Mouse (Mus musculus): Measurements from ENCODE around the gene Qrfp. TPM values are rescaled to one million over a fixed set of nuclear protein-coding genes. Genes with fewer than 3 reads are reported as not detected.
A peak's percentile ranks its signal among the peaks of the same experiment; 100 is the strongest.

The Qrfp gene
- total RNA-seq, 2 experiments from 2014 or later: not detected

DNA sequence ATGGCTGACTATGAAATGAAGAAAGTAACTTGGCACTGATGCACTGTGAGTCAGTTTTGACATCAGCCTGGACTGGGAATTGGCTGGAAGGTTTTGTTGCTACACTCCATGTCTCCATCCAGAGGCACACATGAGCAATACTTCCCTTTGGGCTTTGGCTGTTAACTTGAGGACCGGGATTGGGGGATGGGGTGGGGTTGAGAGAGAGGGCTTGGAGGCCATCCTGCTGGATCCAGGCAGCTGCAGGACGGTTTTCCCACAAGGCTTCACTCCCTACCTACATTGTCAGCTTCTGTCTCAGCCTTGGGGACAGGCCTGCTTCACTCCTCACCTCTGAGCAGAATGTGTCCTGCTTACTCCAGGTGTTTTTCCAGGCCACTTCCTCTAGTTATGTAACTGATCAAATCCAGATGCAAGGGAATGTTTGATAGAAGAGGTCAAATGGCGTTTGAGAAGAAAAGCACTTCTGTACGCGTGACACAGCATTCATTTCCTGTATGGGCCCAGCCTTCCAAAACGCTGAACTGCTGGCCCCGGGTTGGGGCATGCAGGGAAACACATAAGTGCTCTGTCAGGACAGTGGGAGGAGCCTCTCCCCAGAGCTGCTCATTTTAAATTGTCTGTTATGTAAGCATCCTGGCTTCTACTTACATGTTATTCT is 39.5 kb downstream of the Qrfp start:
- DNase-seq: peak; percentile 76 to 85

DNA sequence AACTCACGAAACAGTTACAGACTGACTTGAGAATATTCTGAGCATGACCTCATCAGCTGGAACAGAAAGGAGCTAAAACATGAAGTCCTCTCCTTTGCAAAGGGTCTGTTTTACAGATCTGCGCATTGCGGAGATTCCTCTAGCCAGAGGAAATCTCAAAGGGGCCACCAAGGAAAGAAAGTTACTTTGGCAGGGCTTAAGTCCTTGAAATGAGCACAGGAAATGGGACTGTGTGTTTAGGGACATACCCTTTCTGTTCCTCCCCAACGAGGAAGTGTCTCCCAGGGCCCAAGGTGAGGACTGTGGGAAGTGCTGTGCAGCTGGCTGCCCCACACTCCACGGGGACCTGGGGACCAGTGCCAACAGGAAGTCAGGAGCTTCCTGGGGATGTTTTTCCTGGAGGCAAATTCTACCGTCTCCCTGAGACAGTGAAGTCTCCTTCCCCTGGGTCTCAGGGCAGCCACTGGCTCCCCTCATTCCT is 40.7 kb downstream of the Qrfp start:
- peak; percentile 70 to 84 for DNase-seq

DNA sequence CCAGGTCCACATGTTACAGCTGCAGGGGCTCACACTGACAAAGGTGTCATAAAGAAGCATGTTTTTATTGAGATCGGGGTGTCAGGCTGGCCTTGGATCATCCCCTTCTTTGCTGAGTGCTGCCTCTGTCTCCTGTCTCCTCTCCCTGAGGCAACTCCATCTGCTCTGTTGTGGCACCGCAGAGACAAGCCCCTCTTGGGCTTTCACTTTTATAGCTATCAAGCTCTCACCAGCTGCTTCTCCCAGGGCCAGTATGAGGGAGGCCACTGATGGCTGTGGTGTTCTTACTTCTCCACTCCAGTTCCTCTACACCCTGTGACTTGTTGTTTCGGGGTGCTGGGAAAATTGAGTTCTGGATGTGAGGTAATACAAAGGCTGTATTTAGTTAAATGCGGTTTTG is 41.3 kb downstream of the Qrfp start:
- DNase-seq: no peak

DNA sequence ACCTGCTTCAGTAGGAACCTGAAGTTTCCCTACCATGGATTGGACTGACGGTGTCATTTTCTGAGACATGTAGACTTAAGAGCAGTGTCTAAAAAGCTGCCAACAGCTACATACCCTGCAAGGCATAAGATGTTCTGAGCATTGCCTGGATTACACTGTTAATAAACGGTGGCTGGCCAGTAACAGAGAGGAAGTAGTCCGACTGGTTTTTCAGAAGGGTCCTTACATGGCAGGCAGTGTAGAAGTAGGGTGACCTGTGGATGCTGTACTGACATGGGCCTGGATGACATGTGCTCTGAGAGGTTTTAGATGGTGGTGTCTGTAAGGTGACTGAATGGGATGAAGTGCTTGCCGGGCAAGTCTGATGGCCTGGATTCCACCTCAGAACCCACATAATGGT is 42.6 kb downstream of the Qrfp start:
- no peak for DNase-seq

DNA sequence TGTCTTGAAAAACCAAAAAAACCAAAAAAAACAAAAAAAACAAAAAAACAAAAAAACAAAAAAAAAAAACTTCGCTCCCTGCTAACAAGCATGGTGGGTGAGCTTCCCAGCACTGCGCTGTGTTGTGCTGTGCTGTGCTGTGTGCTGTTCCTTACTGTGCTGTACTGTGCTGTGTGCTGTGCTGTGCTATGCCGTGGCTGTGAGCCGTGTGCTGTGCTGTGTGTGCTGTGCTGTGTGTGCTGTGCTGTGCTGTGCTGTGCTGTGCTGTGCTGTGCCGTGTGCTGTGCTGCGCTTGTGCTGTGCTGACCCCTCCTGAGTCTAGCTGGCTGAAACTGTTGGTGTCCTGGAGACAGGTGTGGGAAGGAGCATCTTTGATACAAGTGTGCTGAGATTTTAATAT is 43.3 kb downstream of the Qrfp start:
- no peak for DNase-seq

DNA sequence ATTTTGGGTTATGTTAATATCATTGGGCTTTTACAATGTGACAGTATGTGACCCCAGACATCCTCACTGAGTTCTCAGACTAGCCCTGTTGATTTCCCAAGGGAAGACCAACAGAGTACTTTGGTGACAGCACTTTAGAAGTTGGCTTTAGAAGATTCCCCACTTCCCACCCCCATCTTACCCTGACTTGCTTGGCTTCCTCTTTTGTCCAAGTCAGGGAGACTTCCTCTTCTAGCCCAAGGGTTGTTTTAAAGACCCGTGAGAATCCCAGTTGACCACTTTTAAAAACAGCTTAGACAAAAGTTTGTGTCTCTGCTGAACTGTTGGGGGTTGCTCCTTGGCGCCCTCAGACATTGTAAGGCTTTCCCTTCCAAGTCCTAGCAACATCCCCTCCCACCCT is 47.1 kb downstream of the Qrfp start:
- DNase-seq: no peak

DNA sequence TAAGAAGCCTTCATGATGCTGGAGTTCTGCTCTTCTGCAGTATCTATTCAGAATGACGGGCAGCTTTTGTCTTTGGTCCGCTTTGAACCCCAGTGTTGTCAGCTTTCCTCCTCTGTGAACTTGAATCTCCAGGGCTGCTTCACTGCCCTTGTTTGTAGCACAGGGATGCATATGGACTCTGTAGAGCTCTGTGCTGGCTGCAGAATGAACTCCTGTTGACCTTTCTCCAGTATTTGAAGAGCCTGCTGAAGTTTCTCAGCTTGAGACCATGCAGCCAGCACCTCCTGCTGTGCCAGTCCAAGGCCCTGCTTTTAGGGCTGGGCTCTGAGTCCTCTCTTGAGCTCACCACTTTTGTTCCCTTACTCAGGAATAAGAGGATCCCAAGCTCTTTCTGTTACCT is 47.5 kb downstream of the Qrfp start:
- no peak for DNase-seq

DNA sequence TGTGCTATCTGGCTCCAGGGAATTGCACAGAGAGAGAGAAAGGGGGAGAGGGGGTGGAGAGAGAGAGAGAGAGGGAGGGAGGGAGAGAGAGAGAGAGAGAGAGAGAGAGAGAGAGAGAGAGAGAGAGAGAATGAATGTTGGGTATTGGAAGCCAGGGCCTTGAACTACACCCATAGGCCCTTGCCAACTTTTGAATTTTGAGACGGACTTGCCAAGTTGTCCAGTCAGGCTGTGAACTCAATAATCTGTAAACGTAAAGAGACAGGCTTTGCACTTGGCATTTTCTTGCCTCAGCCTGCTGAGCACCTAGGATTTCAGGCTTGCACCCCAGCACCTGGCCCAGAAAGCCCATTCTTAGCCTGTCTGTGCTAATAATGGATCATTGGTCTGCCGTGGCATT is 48.2 kb downstream of the Qrfp start:
- no peak for DNase-seq

DNA sequence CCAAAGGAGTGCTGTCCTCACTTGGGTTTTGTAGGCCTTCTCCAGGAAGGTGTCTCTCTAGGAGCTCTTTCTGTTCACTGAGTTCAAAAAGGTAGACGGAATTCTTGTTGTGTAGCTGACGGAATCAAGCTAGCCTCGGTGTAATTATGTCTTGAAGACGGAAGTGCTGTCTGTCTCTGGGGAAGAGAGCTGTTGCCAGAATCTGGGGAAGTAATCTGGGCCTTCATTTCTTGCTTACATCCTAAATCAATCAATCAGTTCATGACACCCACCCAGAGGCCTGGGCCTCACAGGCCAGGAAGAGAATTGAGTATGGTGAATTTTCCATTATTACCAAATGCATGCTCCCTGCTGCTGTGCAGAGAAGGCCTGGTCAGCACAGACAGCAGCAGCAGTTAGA is 48.8 kb downstream of the Qrfp start:
- DNase-seq: no peak

DNA sequence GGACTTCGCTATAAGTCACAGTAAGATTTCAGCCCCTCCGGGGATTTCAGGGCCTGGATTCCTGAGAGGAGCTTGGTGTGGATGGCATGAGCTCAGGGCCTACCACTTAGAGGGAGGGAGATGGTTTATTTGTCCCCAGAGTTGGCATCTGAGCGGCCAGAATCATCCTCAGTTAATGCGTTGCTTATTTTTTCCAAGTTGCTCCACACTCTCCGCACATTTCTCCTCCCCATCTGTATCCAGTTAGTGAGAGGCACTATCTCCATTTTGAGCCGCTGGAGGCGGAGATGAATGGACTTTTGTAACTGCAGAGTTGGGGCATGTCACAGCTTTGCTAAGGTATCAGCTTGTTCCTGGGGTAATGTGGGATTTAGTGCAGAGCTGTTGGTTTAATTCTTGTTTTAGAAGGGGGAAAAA is 49.3 kb downstream of the Qrfp start:
- no peak for DNase-seq

DNA sequence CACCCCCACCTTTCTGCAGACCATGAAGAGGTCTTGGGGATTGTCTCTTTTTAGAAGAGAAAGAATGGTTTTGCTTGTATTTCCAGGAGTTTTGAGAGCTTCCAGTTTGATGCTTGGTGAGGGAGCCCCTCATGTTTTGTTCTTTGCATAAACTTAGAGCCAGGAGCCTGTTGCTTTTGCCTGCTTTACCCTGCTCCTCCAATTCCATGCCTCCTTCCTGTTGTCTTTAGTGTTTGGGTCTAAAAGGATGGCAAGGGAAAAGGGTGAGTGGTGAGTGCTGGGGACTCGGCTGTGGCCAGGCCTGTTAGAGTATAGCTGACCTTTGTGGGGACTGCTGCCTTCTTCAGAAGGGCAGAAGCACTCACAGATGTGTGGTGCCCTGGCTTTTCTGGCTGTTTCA is 49.9 kb downstream of the Qrfp start:
- DNase-seq: no peak

DNA sequence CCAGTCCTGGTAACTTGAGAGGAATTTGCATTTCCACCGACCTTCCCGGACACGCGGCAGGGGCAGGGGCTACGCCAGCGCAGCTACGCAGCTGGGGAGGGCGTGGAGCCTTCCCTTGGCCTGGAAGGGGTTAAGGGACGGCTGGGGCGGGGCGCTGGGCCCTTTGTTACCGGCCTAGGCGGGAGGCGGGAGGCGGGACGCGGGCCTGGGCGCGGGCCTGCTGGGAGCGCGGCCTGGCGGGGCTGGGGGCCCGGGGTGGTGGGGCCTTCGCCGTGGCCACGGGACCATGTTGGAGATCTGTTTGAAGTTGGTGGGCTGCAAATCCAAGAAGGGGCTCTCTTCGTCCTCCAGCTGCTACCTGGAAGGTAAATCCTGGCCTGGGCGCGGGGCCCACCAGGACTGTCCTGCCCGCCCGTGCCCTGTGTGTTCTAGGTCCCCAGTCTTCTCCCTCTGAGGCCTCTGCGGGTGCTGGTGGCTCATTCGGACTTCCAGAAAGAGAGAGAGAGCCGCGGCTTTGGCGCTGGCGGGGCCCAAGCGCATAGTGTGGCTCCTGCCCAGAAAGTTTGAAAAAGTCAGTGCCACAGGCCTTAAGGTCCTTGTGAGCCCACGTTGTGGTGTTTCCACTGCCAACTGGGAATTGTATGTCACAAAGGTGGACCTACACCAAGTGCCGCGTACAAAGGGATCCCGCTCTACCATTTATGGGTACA is 50.5 kb downstream of the Qrfp start:
- DNase-seq: peak; percentile 92 to 95

DNA sequence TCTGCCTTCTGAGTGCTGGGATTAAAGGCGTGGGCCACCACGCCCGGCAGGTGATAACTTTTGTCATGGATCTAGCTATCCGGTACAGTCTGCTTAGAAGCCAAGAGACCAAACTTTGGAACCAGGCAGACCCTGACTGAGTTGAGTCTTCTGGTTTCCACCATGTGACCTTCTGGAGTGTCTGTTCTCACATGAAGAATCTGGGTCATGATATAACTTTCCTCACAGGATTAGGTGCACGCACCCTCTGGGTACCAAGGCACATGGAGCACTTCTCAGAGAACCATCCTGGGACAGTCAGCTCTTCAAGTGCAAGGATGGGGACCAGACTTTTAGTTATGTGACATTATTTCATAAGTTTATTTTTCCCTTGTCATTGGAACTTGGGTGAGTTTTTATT is 51.4 kb downstream of the Qrfp start:
- no peak for DNase-seq

DNA sequence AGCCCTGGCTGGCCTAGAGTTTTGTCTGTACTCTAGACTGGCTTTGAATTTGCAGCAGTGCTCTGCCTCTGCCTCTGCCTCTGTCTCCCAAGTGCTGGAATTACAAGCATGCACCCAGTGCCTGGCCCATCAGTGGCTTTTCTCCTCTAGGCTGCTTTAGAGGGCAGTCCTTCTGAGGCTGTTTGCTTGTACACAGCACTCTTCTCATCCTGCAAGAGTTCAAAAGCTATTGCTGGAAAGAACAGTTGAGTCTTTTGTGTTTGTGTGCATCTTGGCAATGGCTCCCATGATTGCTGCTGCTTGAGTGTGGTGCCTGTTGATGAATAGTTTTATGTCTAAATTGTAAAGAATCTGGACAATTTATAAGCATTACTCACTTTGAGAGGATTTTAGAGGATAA is 52.9 kb downstream of the Qrfp start:
- no peak for DNase-seq

Other genes with a start within 250 kb of the Qrfp start
- gene Fubp3, start 237.9 kb downstream of the Qrfp start, total RNA-seq (2021): 10 to 100 TPM; 48.8 to 54.2 TPM
- gene Prdm12, start 170.5 kb downstream of the Qrfp start, total RNA-seq (2021): not detected
- 10 to 100 TPM; 24.7 to 29.5 TPM for gene Exosc2, start 139.9 kb downstream of the Qrfp start, total RNA-seq (2021)
- 10 to 100 TPM; 61.8 to 69.2 TPM for gene Abl1, start 122.2 kb downstream of the Qrfp start, total RNA-seq (2021)
- gene Fibcd1, start 35.4 kb upstream of the Qrfp start, total RNA-seq (2021): under 1 TPM in 1 of 2 experiments, not detected in 1; 0.07 TPM
- 10 to 100 TPM; 13.7 to 20.1 TPM for gene Lamc3, start 76.7 kb upstream of the Qrfp start, total RNA-seq (2021)
- 10 to 100 TPM; 14.5 to 23.7 TPM for gene Aif1l, start 139.6 kb upstream of the Qrfp start, total RNA-seq (2021)
- gene Nup214, start 163.9 kb upstream of the Qrfp start, total RNA-seq (2021): 10 to 100 TPM; 63.1 to 65.4 TPM

All from adrenal gland, postnatal 36 days (tissue).